1 mouse cellular context compared by ENCODE assay signal in the genomic region with DNA sequence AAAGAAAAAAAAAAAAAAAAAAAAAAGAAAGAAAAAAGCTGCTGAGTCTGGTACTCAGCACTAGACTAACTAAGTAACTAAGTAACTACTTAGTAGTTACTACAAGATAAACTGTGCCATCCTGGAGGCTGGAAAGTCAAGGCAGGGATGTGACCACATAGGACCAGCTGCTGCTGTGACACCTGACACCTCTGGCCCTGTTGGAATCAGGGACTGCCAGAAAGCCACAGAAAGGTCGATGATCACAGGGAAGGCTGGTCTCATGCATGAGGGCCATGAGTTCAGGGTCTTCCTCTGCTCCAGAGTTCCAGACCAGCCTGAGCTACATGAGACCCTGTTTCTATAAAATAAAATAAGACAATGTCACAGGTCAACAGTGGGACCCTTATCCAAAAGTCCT.
A peak's percentile ranks its signal among the peaks of the same experiment; 100 is the strongest.
TF ChIP-seq lines count a peak whose summit lies in the region.

No protein-coding gene starts in this region.

TF ChIP-seq in myocyte, 11 proteins besides CTCF, POLR2A, EP300 and RAD21:
- TF ChIP-seq MYOG (IDR thresholded peaks at IDR 0.05; ENCODE audit: control insufficient read depth in 1 of 3, insufficient read depth in 1 of 3, insufficient read length in 2 of 3, low read depth in 2 of 3) (peak in 2 of 3 experiments; percentile 27 to 74), POLR2AphosphoS2 (IDR thresholded peaks at IDR 0.05; ENCODE audit: insufficient read length, low read depth) (no peak), MYOD1 (IDR thresholded peaks at IDR 0.05; ENCODE audit: control insufficient read depth in 1 of 3, insufficient read length in 2 of 3, low read depth in 2 of 3) (peak in 2 of 3 experiments; percentile 56 to 80)
